Mouse (Mus musculus) heart, postnatal 4 days (tissue): ENCODE measurements around the gene Lrmp. TPM values are rescaled to one million over a fixed set of nuclear protein-coding genes. Genes with fewer than 3 reads are reported as not detected.

Source experiments
- DNase-seq: peaks from one replicate; pipeline ENCODE4 v3.0.0; 2021
- total RNA-seq, 2 experiments: library from RNA; stranded (reverse); gene quantifications; 2 replicates each; pipeline ENCODE4 v1.2.3; 2021

The Lrmp gene
- total RNA-seq, 2 experiments from 2014 or later, result 1.2 to 2.0 TPM

DNA sequence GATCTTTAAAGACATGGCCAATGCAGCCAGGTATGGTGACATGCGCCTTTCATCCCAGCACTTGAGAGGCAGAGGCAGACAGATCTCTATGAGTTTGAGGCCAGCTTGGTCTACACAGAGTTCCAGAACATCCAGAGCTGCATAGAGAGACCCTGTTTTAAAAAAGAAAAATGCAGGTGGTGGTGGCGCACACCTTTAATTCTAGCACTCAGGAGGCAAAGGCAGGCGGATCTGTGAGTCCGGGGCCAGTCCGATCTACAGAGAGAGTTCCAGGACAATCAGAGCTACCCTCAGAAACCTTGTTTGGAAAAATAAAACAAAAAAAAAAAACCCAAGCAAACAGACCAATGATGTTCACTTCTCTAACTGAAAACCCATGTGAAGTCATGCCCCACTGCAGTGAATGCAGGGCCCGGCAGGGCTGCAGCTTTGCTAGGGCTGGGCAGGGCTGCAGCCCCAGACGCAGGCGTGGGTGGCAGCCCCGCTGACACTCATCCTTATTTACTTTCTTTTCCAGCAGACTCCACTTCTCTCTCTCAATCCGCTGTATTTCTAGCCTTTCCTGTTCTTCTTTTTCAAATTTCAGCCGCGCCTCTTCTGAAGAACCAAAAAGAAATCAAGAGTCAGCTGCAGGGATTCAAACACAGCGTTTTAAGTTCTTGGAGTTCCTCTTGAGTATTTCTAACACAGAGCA lies 87.1 kb downstream of the Lrmp start:
- no peak for DNase-seq

- DNase-seq, result no peak
Observed at GRCm38 (mm10) chr6:145204440-145204839, 89.0 kb downstream of the Lrmp start.

DNA sequence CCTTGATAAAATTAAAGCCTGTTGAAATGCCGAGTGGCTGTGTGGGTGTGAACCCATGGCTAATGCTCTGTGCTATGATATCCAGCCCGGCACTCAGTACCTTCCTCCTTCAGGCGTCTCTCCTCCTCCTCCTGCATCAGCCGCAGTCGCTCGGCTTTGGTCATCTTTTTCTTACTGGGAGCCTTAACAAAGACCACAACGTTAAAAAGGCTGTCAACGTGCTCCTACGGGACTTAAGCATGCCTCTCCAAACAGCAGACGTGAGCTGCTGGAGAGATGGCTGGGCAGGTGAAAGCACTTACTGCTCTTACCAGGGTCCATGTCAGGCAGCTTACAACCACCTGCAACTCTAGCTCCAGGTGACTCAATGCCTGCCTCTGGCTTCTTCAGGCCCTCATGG lies 89.7 kb downstream of the Lrmp start:
- no peak for DNase-seq

DNA sequence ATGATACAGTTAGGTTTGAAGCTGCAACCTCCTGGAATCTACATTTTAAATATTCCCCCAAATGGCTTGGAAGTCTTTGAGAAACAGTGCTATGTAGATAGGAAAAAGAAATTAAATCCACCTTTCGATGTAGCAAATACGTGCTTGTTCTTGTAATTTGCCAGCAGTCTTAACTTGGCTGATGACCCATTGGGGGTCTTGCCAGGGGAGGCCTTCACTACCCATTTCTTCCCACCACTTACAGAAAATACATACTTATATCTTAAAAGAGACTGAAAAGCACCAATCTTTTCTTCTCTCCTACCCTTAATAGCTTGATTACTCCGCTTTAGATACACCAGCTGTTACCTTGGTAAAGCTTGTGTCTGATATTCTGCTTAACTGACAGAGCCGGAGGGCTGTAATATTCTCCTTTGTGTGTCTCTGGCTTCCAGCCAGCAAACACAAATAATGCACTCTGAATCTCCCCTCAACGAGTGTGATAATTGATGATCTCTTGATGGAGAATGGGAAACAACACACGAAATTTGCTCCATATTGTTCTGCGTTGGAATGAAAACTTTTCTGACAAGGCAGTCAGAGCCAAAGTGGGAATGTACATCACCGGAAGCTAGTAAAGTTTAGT lies 94.7 kb downstream of the Lrmp start:
- no peak for DNase-seq

- DNase-seq, result peak; percentile 98
Observed at GRCm38 (mm10) chr6:145210816-145211338, 95.4 kb downstream of the Lrmp start, which contains the start of the genes Casc1 and Etfrf1. Gene Casc1 (minus strand): TSS chr6:145211005. Gene Etfrf1 (plus strand): TSS chr6:145211134.

DNA sequence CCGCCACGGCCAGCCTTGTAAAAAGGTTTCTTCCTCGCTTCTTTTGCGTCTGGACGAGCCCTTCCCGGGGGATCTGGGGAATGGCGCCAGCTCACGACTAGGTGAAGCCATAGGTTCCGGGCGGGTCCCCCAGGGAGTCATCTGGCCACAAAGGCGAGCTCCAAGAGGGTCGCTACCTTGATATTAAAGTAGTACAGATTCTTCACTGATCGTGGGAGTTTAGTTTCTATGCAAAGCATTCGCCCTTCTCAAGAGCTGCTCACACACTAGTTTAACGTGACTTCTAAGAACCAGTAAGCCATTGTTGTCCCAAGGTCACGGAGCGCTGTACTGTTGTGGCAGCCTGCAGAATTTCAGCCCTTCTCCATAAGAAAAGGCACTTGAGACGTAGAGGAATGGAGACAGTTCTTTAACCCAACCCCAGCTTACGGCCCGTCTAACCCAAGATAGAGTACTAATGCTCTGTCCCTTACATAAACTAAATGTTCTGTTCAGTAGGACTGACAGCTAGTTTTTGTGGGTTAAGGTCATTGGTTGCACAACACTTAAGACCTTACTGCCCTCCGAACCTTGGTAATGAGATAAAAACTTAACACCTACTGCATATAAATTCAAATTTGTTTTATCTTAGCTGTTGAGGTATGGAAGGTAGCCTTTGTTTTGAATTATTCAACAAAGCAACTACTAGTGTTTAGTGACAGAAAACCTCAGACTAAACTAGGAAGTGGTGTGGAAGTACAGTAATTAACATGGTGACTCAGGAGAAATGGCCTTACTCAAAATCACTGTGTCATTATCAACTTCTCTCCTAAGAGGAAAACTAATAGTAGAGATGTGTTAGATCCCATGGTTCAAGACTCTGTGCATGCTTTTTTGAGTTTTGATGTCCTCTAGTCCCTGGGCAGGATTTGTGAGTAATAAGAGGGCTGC lies 96.2 kb downstream of the Lrmp start:
- no peak for DNase-seq

DNA sequence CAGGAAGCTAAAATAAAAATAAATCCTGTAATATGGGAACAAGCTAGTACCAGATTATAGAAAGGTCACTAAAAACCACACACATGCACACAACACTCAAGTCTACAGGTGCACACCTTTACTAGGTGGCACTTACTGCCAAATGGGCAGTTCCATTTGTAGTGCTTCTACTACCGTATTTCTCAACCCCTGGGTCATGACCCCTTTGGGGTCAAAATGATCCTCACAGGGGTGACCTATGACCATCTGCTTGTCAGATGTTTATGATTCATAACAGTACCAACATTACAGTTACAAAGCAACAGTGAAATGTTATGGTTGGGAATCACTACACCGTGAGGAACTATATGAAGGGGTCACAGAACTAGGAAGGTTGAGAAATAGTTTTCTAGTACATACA lies 98.5 kb downstream of the Lrmp start:
- DNase-seq, result no peak

- no peak for DNase-seq
Observed at GRCm38 (mm10) chr6:145215826-145216225, 100.4 kb downstream of the Lrmp start.

- DNase-seq, result no peak
Observed at GRCm38 (mm10) chr6:145224246-145224645, 108.8 kb downstream of the Lrmp start.

Other genes with a start within 250 kb of the Lrmp start
- 1 to 10 TPM; 2.4 to 2.9 TPM for gene Bcat1, start 39.5 kb upstream of the Lrmp start, total RNA-seq
- 1 to 10 TPM in 1 of 2 experiments, under 1 TPM in 1; 0.74 to 1.0 TPM for gene Casc1, start 95.4 kb downstream of the Lrmp start, total RNA-seq
- 10 to 100 TPM; 58.8 to 60.8 TPM for gene Etfrf1, start 95.5 kb downstream of the Lrmp start, total RNA-seq
- gene Kras, start 134.6 kb downstream of the Lrmp start, total RNA-seq, result 10 to 100 TPM; 49.2 to 50.5 TPM